Mouse (Mus musculus) forebrain, embryonic 11.5 days (tissue): ENCODE measurements around the gene AA467197. TPM values are rescaled to one million over a fixed set of nuclear protein-coding genes. Genes with fewer than 3 reads are reported as not detected.

Experiments used
- ATAC-seq: fragments of 200-750 bp; cut with Nextera tagmentation; replicated peaks from 2 replicates; pipeline ENCODE4 v1.8.0; 2017; ENCODE audit warnings: moderate TSS enrichment; ENCODE audit not compliant: low FRiP score
- DNase-seq: peaks from one replicate; pipeline ENCODE4 v3.0.0-alpha.2; 2017; ENCODE audit warnings: low spot score
- H3K27ac ChIP-seq: fragments of 300-500 bp; sonication (generic); 2 replicates; pipeline ENCODE4 v1.5.1; 2014; ENCODE audit warnings: low read depth, low read length
- H3K27me3 ChIP-seq: fragments of 300-500 bp; sonication (generic); 2 replicates; pipeline ENCODE4 v1.6.1; 2014; ENCODE audit warnings: mild to moderate bottlenecking, low read length, mixed read lengths; ENCODE audit not compliant: control insufficient read depth, insufficient read depth
- H3K36me3 ChIP-seq: fragments of 300-500 bp; sonication (generic); 2 replicates; pipeline ENCODE4 v1.6.1; 2014; ENCODE audit warnings: mild to moderate bottlenecking, low read length, moderate library complexity, mixed read lengths; ENCODE audit not compliant: control insufficient read depth, insufficient read depth
- H3K4me1 ChIP-seq: fragments of 300-500 bp; sonication (generic); replicated peaks from 2 replicates; pipeline ENCODE4 v1.6.1; 2014; ENCODE audit warnings: low read length, mixed read lengths; ENCODE audit not compliant: control insufficient read depth, insufficient read depth
- H3K4me2 ChIP-seq: fragments of 300-500 bp; sonication (generic); 2 replicates; pipeline ENCODE4 v1.6.1; 2014; ENCODE audit warnings: low read depth, mild to moderate bottlenecking, low read length, moderate library complexity, mixed read lengths; ENCODE audit not compliant: severe bottlenecking
- H3K4me3 ChIP-seq: fragments of 300-500 bp; sonication (generic); 2 replicates; pipeline ENCODE4 v1.5.1; 2014; ENCODE audit warnings: low read depth, low read length
- H3K9ac ChIP-seq: fragments of 300-500 bp; sonication (generic); 2 replicates; pipeline ENCODE4 v1.6.1; 2014; ENCODE audit warnings: low read length
- H3K9me3 ChIP-seq: fragments of 300-500 bp; sonication (generic); 2 replicates; pipeline ENCODE4 v1.6.1; 2016; ENCODE audit warnings: low read length, mixed read lengths; ENCODE audit not compliant: control insufficient read depth
- WGBS: fragments of 180-500 bp; shearing (Covaris S2); extraction: QIAGEN DNeasy Blood & Tissue Kit; methylation state at CpG from one replicate; pipeline ENCODE4 v1.1.7; 2014; 5-methylcytosine and 5-hydroxymethylcytosine counted together
- polyA plus RNA-seq: library from polyadenylated mRNA; unstranded; fragments of >200 nt; fragmentation: Nextera tagmentation; extraction: Ambion mirVana; gene quantifications from 2 replicates; pipeline ENCODE4 v1.2.1, GENCODE M21; 2014

AA467197 gene
- polyA plus RNA-seq, 1 experiment from 2014 or later, result 0.27 TPM

GRCm38 (mm10) chr2:122610746-122611653 lies 25.8 kb upstream of the AA467197 start, which contains the start of gene Gatm:
Gene Gatm (minus strand): TSS chr2:122611303.
- H3K4me2 ChIP-seq, result peak within 1 kb of the TSS; percentile 53
- H3K36me3 ChIP-seq, result no peaks in the 10 kb centered on the region
- H3K4me1 ChIP-seq, result 0 out of 2 replicates have a peak, but pooled peaks cover 2% of the 10 kb centered on the region
- H3K27ac ChIP-seq, result no peak within 1 kb of the TSS
- DNase-seq (peak; percentile 86), ATAC-seq (peak; percentile 97)
- H3K9ac ChIP-seq, result peak within 1 kb of the TSS; percentile 54
- 2% methylated on average over 48 of the region's 48 CpGs for WGBS
- no peaks in the 10 kb centered on the region for H3K9me3 ChIP-seq
- peak within 1 kb of the TSS; percentile 38 for H3K4me3 ChIP-seq
- no peaks in the 10 kb centered on the region; the same call in 1 of the 2 replicates for H3K27me3 ChIP-seq

- Histone ChIP-seq H3K36me3 (no peaks in the 10 kb centered on the region), H3K4me3 (peak overlapping the region; percentile 38; the same call in 1 of the 2 replicates), H3K9me3 (no peaks in the 10 kb centered on the region), H3K27ac (no peak overlapping the region), H3K4me1 (0 out of 2 replicates have a peak, but pooled peaks cover 2% of the 10 kb centered on the region), H3K4me2 (peak overlapping the region; percentile 53), H3K9ac (peak overlapping the region; percentile 54), H3K27me3 (no peaks in the 10 kb centered on the region; the same call in 1 of the 2 replicates)
- ATAC-seq, result no peak
- no peak for DNase-seq
- 91% methylated on average over 4 of the region's 4 CpGs for WGBS
Observed at GRCm38 (mm10) chr2:122611654-122611973, 25.2 kb upstream of the AA467197 start.

GRCm38 (mm10) chr2:122616237-122616636 lies 20.5 kb upstream of the AA467197 start:
- Histone ChIP-seq H3K4me1 (0 out of 2 replicates have a peak, but pooled peaks cover 2% of the 10 kb centered on the region), H3K4me2 (no peak overlapping the region)

GRCm38 (mm10) chr2:122617792-122618191 lies 19.0 kb upstream of the AA467197 start:
- Histone ChIP-seq H3K4me2 (no peak overlapping the region), H3K9ac (no peak overlapping the region), H3K27ac (no peak overlapping the region), H3K4me1 (no peaks in the 10 kb centered on the region), H3K27me3 (no peaks in the 10 kb centered on the region), H3K9me3 (no peaks in the 10 kb centered on the region), H3K36me3 (no peaks in the 10 kb centered on the region), H3K4me3 (no peak overlapping the region)
- WGBS, result 78% methylated on average over 6 of the region's 6 CpGs
- no peak for ATAC-seq
- no peak for DNase-seq

More at GRCm38 (mm10) chr2:122616237-122616636, 20.5 kb upstream of the AA467197 start:
- no peak overlapping the region for H3K27ac ChIP-seq
- no peak for ATAC-seq
- H3K4me3 ChIP-seq, result no peak overlapping the region
- no peaks in the 10 kb centered on the region for H3K27me3 ChIP-seq
- no peak overlapping the region for H3K9ac ChIP-seq
- 71% methylated on average over 6 of the region's 6 CpGs for WGBS
- DNase-seq, result no peak
- H3K9me3 ChIP-seq, result no peaks in the 10 kb centered on the region
- H3K36me3 ChIP-seq, result no peaks in the 10 kb centered on the region

- no peaks in the 10 kb centered on the region for H3K36me3 ChIP-seq
- H3K9me3 ChIP-seq, result no peaks in the 10 kb centered on the region
- no peaks in the 10 kb centered on the region for H3K4me1 ChIP-seq
- WGBS, result 58% methylated on average over 4 of the region's 4 CpGs
- DNase-seq, result no peak
- no peak overlapping the region for H3K4me2 ChIP-seq
- no peak overlapping the region for H3K27ac ChIP-seq
- no peaks in the 10 kb centered on the region for H3K27me3 ChIP-seq
- H3K4me3 ChIP-seq, result no peak overlapping the region
- ATAC-seq, result no peak
- no peak overlapping the region for H3K9ac ChIP-seq
Observed at GRCm38 (mm10) chr2:122618719-122619118, 18.1 kb upstream of the AA467197 start.

GRCm38 (mm10) chr2:122621337-122622110 lies 15.3 kb upstream of the AA467197 start:
- no peak for DNase-seq
- WGBS, result 75% methylated on average over 7 of the region's 9 CpGs
- Histone ChIP-seq H3K27me3 (no peaks in the 10 kb centered on the region), H3K4me3 (no peak overlapping the region), H3K9me3 (no peaks in the 10 kb centered on the region), H3K36me3 (no peaks in the 10 kb centered on the region), H3K4me1 (no peaks in the 10 kb centered on the region), H3K4me2 (no peak overlapping the region), H3K9ac (no peak overlapping the region), H3K27ac (no peak overlapping the region)
- no peak for ATAC-seq

GRCm38 (mm10) chr2:122625930-122626329 lies 10.9 kb upstream of the AA467197 start:
- H3K9ac ChIP-seq, result no peak overlapping the region
- H3K9me3 ChIP-seq, result no peaks in the 10 kb centered on the region
- DNase-seq (no peak), ATAC-seq (no peak)
- H3K4me3 ChIP-seq, result no peak overlapping the region
- H3K4me2 ChIP-seq, result no peak overlapping the region
- no peaks in the 10 kb centered on the region for H3K4me1 ChIP-seq
- no peak overlapping the region for H3K27ac ChIP-seq
- WGBS, result 76% methylated on average over 7 of the region's 7 CpGs
- no peaks in the 10 kb centered on the region for H3K36me3 ChIP-seq
- H3K27me3 ChIP-seq, result no peaks in the 10 kb centered on the region

- H3K4me3 ChIP-seq, result no peak overlapping the region
- H3K36me3 ChIP-seq, result no peaks in the 10 kb centered on the region; the same call in 1 of the 2 replicates
- WGBS, result 2% methylated on average over 7 of the region's 7 CpGs
- no peaks in the 10 kb centered on the region for H3K9me3 ChIP-seq
- 0 out of 2 replicates have a peak, but pooled peaks cover 4% of the 10 kb centered on the region for H3K4me1 ChIP-seq
- DNase-seq (peak; percentile 81), ATAC-seq (no peak; the same call in 1 of the 2 replicates)
- no peak overlapping the region for H3K27ac ChIP-seq
- no peak overlapping the region for H3K4me2 ChIP-seq
- no peaks in the 10 kb centered on the region for H3K27me3 ChIP-seq
- H3K9ac ChIP-seq, result no peak overlapping the region
Observed at GRCm38 (mm10) chr2:122628976-122629375, 7.8 kb upstream of the AA467197 start.
